Mouse (Mus musculus): Measurements from ENCODE around the gene Zcchc7.
A peak's percentile ranks its signal among the peaks of the same experiment; 100 is the strongest.

Gene Zcchc7

GRCm38 (mm10) chr4:44917907-44918306, 162.2 kb downstream of the Zcchc7 start:
- no peak for DNase-seq

GRCm38 (mm10) chr4:44920831-44921230, 165.2 kb downstream of the Zcchc7 start:
- DNase-seq, result peak in 1 of 2 experiments; percentile 11

- DNase-seq, result no peak
These were observed 166.9 kb downstream of the Zcchc7 start for GRCm38 (mm10) chr4:44922466-44923128.

- no peak for DNase-seq
These were observed 167.4 kb downstream of the Zcchc7 start for GRCm38 (mm10) chr4:44923129-44923481.

- DNase-seq, result no peak
These were observed 172.3 kb downstream of the Zcchc7 start for GRCm38 (mm10) chr4:44927934-44928333.

GRCm38 (mm10) chr4:44928790-44929189, 173.1 kb downstream of the Zcchc7 start:
- no peak for DNase-seq

GRCm38 (mm10) chr4:44930406-44930805, 174.7 kb downstream of the Zcchc7 start:
- DNase-seq, result no peak

- DNase-seq, result no peak
These were observed 176.1 kb downstream of the Zcchc7 start for GRCm38 (mm10) chr4:44931732-44932131.

GRCm38 (mm10) chr4:44938359-44939340, 183.0 kb downstream of the Zcchc7 start:
- no peak for DNase-seq

GRCm38 (mm10) chr4:44939576-44940249, 184.0 kb downstream of the Zcchc7 start:
- peak in 1 of 2 experiments; percentile 25 for DNase-seq

GRCm38 (mm10) chr4:44940286-44940685, 184.6 kb downstream of the Zcchc7 start:
- DNase-seq, result peak in 1 of 2 experiments; percentile 7

GRCm38 (mm10) chr4:44942237-44942636, 186.6 kb downstream of the Zcchc7 start:
- no peak for DNase-seq

GRCm38 (mm10) chr4:44943480-44943879, 187.8 kb downstream of the Zcchc7 start:
- DNase-seq, result peak; percentile 60 to 80

GRCm38 (mm10) chr4:44944426-44945075, 188.9 kb downstream of the Zcchc7 start:
- DNase-seq, result peak; percentile 8 to 40

GRCm38 (mm10) chr4:44946126-44946525, 190.4 kb downstream of the Zcchc7 start:
- peak in 1 of 2 experiments; percentile 4 for DNase-seq

- DNase-seq, result no peak
These were observed 191.8 kb downstream of the Zcchc7 start for GRCm38 (mm10) chr4:44947464-44947863.

GRCm38 (mm10) chr4:44948314-44948713, 192.6 kb downstream of the Zcchc7 start:
- DNase-seq, result no peak

- no peak for DNase-seq
These were observed 197.4 kb downstream of the Zcchc7 start for GRCm38 (mm10) chr4:44953041-44953440.

GRCm38 (mm10) chr4:44958776-44959175, 203.1 kb downstream of the Zcchc7 start:
- DNase-seq, result no peak

- no peak for DNase-seq
These were observed 203.5 kb downstream of the Zcchc7 start for GRCm38 (mm10) chr4:44959220-44959619.

- DNase-seq, result peak in 1 of 2 experiments; percentile 24
These were observed 207.5 kb downstream of the Zcchc7 start for GRCm38 (mm10) chr4:44963156-44963555.

GRCm38 (mm10) chr4:44965175-44965574, 209.5 kb downstream of the Zcchc7 start:
- DNase-seq, result peak in 1 of 2 experiments; percentile 24

- peak; percentile 22 to 42 for DNase-seq
These were observed 210.1 kb downstream of the Zcchc7 start for GRCm38 (mm10) chr4:44965736-44966135.

Measured in kidney, postnatal 25 days (tissue).